Comparison of ENCODE assay signal across 8 mouse cellular contexts in the genomic region with DNA sequence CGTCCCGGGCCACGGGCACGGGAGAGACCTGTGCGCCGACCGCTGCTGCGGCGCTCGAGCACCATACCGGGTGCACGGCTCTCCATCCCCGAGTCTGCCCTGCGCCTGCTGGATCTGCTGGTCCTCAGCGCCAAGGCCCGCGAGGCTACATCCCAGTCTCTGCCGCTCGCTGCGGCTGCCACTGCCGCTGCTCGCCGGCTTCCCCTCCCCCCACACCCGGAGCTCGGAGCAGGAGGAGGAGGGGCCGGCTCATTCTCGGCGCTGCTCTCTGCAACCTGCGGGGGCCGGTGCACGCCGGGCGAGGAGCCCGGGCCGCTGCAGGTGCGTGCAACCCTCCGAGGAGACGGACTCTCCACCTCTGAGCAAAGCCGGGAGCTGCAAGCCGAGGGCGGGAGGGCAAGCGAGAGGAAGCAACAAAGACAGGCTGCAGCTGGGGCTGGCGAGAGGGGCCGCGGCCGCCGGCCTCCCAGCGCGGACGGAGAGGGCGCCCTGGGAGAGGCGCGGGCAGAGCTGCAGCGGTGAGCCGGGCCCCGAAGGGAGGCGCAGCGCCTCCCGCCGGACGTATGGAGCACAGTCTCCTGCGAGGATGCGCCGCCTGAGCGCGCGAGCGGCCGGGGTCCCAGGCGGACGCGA. TPM values are rescaled to one million over a fixed set of nuclear protein-coding genes. Genes with fewer than 3 reads are reported as not detected.
DNase-seq lines count a peak whose midpoint lies in the region; ATAC-seq and TF ChIP-seq lines count a peak whose summit lies in the region.

Gene Fam222a, plus strand, starts transcription at position 452 of the 633 bp plus-strand sequence.

- H3K9ac ChIP-seq in heart, embryonic 13.5 days, result peak within 1 kb of the TSS; percentile 81
- peak within 1 kb of the TSS; percentile 63 for H3K9ac ChIP-seq in kidney, postnatal 0 days (ENCODE audit: low read depth, low read length)
- peak within 1 kb of the TSS; percentile 23; the same call in 1 of the 2 replicates for H3K9ac ChIP-seq in liver, embryonic 14.5 days (replicated peaks)

- WGBS in embryonic facial prominence, embryonic 10.5 days, result under 1% methylated on average over 72 of the region's 72 CpGs
- under 1% methylated on average over 61 of the region's 72 CpGs for WGBS in heart, embryonic 13.5 days
- under 1% methylated on average over 72 of the region's 72 CpGs for WGBS in kidney, postnatal 0 days
- under 1% methylated on average over 62 of the region's 72 CpGs for WGBS in liver, embryonic 14.5 days (ENCODE audit: insufficient replicate concordance)

- peaks cover 14% of the 10 kb centered on the region for H3K9me3 ChIP-seq in embryonic facial prominence, embryonic 10.5 days
- peaks cover 10% of the 10 kb centered on the region; the same call in 1 of the 2 replicates for H3K9me3 ChIP-seq in heart, embryonic 13.5 days
- H3K9me3 ChIP-seq in kidney, postnatal 0 days (replicated peaks; ENCODE audit: low read length), result no peaks in the 10 kb centered on the region
- no peaks in the 10 kb centered on the region; the same call in 1 of the 2 replicates for H3K9me3 ChIP-seq in liver, embryonic 14.5 days (ENCODE audit: control insufficient read depth, low read length)

- H3K4me2 ChIP-seq in heart, embryonic 13.5 days, result peak within 1 kb of the TSS; percentile 99
- H3K4me2 ChIP-seq in kidney, postnatal 0 days (ENCODE audit: low read length), result peak within 1 kb of the TSS; percentile 96
- peak within 1 kb of the TSS; percentile 77 for H3K4me2 ChIP-seq in liver, embryonic 14.5 days (ENCODE audit: low read depth)

- TF ChIP-seq CTCF in kidney, postnatal 0 days (IDR thresholded peaks at IDR 0.05; ENCODE audit: low read depth), result peak; percentile 70
- peak; percentile 47 for TF ChIP-seq CTCF in liver, embryonic 14.5 days (IDR thresholded peaks at IDR 0.05; ENCODE audit: low read depth)

- TF ChIP-seq EP300 in liver, embryonic 14.5 days (IDR thresholded peaks at IDR 0.05; ENCODE audit: low read depth), result no peak

- no peaks in the 10 kb centered on the region for H3K36me3 ChIP-seq in embryonic facial prominence, embryonic 10.5 days (replicated peaks)
- no peaks in the 10 kb centered on the region for H3K36me3 ChIP-seq in heart, embryonic 13.5 days
- no peaks in the 10 kb centered on the region for H3K36me3 ChIP-seq in kidney, postnatal 0 days (ENCODE audit: insufficient read depth, low read length)
- no peaks in the 10 kb centered on the region for H3K36me3 ChIP-seq in liver, embryonic 14.5 days (replicated peaks; ENCODE audit: control insufficient read depth, insufficient read depth, low read depth)

- peaks cover 73% of the 10 kb centered on the region for H3K4me1 ChIP-seq in embryonic facial prominence, embryonic 10.5 days
- H3K4me1 ChIP-seq in heart, embryonic 13.5 days, result peaks cover 45% of the 10 kb centered on the region
- peaks cover 31% of the 10 kb centered on the region for H3K4me1 ChIP-seq in kidney, postnatal 0 days (replicated peaks; ENCODE audit: insufficient read depth, low read length)
- peaks cover 0 to 2% of the 10 kb centered on the region in 2 experiments; a peak in 2 of 4 replicates for H3K4me1 ChIP-seq in liver, embryonic 14.5 days (replicated peaks; ENCODE audit: control insufficient read depth in 2 of 2, insufficient read depth in 2 of 2, low read length in 1 of 2)

- peak; percentile 83 for DNase-seq in CD4-positive, CD25-positive, alpha-beta regulatory T cell, adult 2 months (ENCODE audit: low read depth, low spot score)
- peak; percentile 79 for DNase-seq in adrenal gland, postnatal 10 days
- DNase-seq in embryonic facial prominence, embryonic 10.5 days (ENCODE audit: low spot score), result peak; percentile 85
- peak; percentile 91 for DNase-seq in kidney, postnatal 0 days (ENCODE audit: low spot score)
- no peak for DNase-seq in liver, embryonic 14.5 days (ENCODE audit: low read depth in 3 of 3, low spot score in 3 of 3)
- DNase-seq in neural tube, embryonic 10.5 days (ENCODE audit: extremely low spot score, low spot score), result peak; percentile 85
- peak; percentile 73 for DNase-seq in testis, postnatal 14 days (ENCODE audit: low spot score)

- peak within 1 kb of the TSS; percentile 82 for H3K4me3 ChIP-seq in embryonic facial prominence, embryonic 10.5 days
- peak within 1 kb of the TSS; percentile 75 for H3K4me3 ChIP-seq in heart, embryonic 13.5 days
- peak within 1 kb of the TSS; percentile 71 for H3K4me3 ChIP-seq in kidney, postnatal 0 days (replicated peaks; ENCODE audit: low read depth, low read length)
- peak within 1 kb of the TSS; percentile 56 to 60 for H3K4me3 ChIP-seq in liver, embryonic 14.5 days (ENCODE audit: insufficient read depth in 1 of 2, low read depth in 2 of 2, low read length in 2 of 2)

- H3K27me3 ChIP-seq in embryonic facial prominence, embryonic 10.5 days (replicated peaks; ENCODE audit: low read depth, poor library complexity, severe bottlenecking), result peaks cover 73% of the 10 kb centered on the region
- H3K27me3 ChIP-seq in heart, embryonic 13.5 days (replicated peaks), result peaks cover 59% of the 10 kb centered on the region
- no peaks in the 10 kb centered on the region for H3K27me3 ChIP-seq in kidney, postnatal 0 days (ENCODE audit: insufficient read depth, low read length)
- H3K27me3 ChIP-seq in liver, embryonic 14.5 days (ENCODE audit: control insufficient read depth, insufficient read depth, low read length), result peaks cover 57% of the 10 kb centered on the region

- H3K27ac ChIP-seq in embryonic facial prominence, embryonic 10.5 days (replicated peaks), result peak within 1 kb of the TSS; percentile 82
- peak within 1 kb of the TSS; percentile 63 for H3K27ac ChIP-seq in heart, embryonic 13.5 days (replicated peaks)
- H3K27ac ChIP-seq in kidney, postnatal 0 days, result peak within 1 kb of the TSS; percentile 71
- no peak within 1 kb of the TSS for H3K27ac ChIP-seq in liver, embryonic 14.5 days

- ATAC-seq in heart, embryonic 13.5 days (ENCODE audit: extremely low read depth, insufficient number of reproducible peaks, low FRiP score, low TSS enrichment), result peak; percentile 38; the same call in 1 of the 2 replicates
- ATAC-seq in kidney, postnatal 0 days (replicated peaks; ENCODE audit: low FRiP score, low read depth), result peak; percentile 57
- peak; percentile 51 for ATAC-seq in liver, embryonic 14.5 days (ENCODE audit: insufficient read depth)

RNA-seq across cellular contexts. Expression of gene Fam222a, which starts in this region (rescaled TPM):
- 10 to 100 TPM; 29.5 to 56.8 TPM for total RNA-seq in adrenal gland, postnatal 10 days (2021)
- polyA plus RNA-seq in embryonic facial prominence, embryonic 10.5 days (2016; fragmentation: Nextera tagmentation; extraction: Ambion mirVana), result 2.3 and 3.8 TPM in 2 replicates
- polyA plus RNA-seq in heart, embryonic 13.5 days (2015; fragmentation: Nextera tagmentation; extraction: Ambion mirVana), result 0.59 and 0.79 TPM in 2 replicates
- polyA plus RNA-seq in kidney, postnatal 0 days (2015; fragmentation: Nextera tagmentation; extraction: Ambion mirVana), result 5.0 and 5.8 TPM in 2 replicates
- polyA plus RNA-seq in liver, embryonic 14.5 days (2012; rRNA removed), result 0.63 and 0.71 TPM in 2 replicates
- polyA plus RNA-seq in liver, embryonic 14.5 days (2014; fragmentation: Nextera tagmentation; extraction: Ambion mirVana), result 0.44 and 0.56 TPM in 2 replicates

Comparison
In these comparisons a context has a peak if more than half of its experiments do, and no peak if none do; other contexts are left out.
1. Peak in ATAC-seq, H3K4me3 ChIP-seq, H3K27ac ChIP-seq, H3K9ac ChIP-seq and H3K4me2 ChIP-seq in heart, embryonic 13.5 days; RNA of the gene not detected or under 1 TPM.
2. Peak in ATAC-seq, H3K4me3 ChIP-seq, H3K9ac ChIP-seq and H3K4me2 ChIP-seq in liver, embryonic 14.5 days; RNA of the gene not detected or under 1 TPM.
3. DNase-seq: peak in CD4-positive, CD25-positive, alpha-beta regulatory T cell, adult 2 months (single experiment), adrenal gland, postnatal 10 days (single experiment), embryonic facial prominence, embryonic 10.5 days (single experiment), kidney, postnatal 0 days (single experiment), neural tube, embryonic 10.5 days (single experiment) and testis, postnatal 14 days (single experiment); none in liver, embryonic 14.5 days (0 of 3).
4. H3K9ac ChIP-seq: peak in every context shown above with its lines; median percentile 81 in heart, embryonic 13.5 days; 63 in kidney, postnatal 0 days; 23 in liver, embryonic 14.5 days.
5. Peak in every context shown above with its lines, with median percentiles within 50 percentile points of each other: H3K4me3 ChIP-seq, ATAC-seq and H3K4me2 ChIP-seq.